Mouse (Mus musculus): ENCODE results near the gene Slc25a25. TPM values are rescaled to one million over a fixed set of nuclear protein-coding genes. Genes with fewer than 3 reads are reported as not detected.

Gene Slc25a25
- polyA plus RNA-seq, 1 experiment from 2014 or later, result 9.7 TPM

- H3K4me1 ChIP-seq (ENCODE audit: control insufficient read depth, low read depth, low read length), result peaks cover 41% of the 10 kb centered on the region
- no peak for ATAC-seq (ENCODE audit: low read depth)
- H3K27me3 ChIP-seq (ENCODE audit: control insufficient read depth, insufficient read depth, low read depth, low read length), result no peaks in the 10 kb centered on the region
- peak overlapping the region; percentile 64; the same call in 1 of the 2 replicates for H3K27ac ChIP-seq (ENCODE audit: low read length)
- peak overlapping the region; percentile 72 for H3K4me2 ChIP-seq (ENCODE audit: low read depth, low read length)
- peak overlapping the region; percentile 61 for H3K9ac ChIP-seq (ENCODE audit: low read depth, low read length)
- peak overlapping the region; percentile 61 for H3K4me3 ChIP-seq (ENCODE audit: low read depth, low read length)
- H3K9me3 ChIP-seq (replicated peaks; ENCODE audit: control insufficient read depth, low read length), result no peaks in the 10 kb centered on the region
- WGBS (ENCODE audit: insufficient replicate concordance), result 83% methylated on average over 16 of the region's 16 CpGs
- H3K36me3 ChIP-seq (ENCODE audit: control insufficient read depth, insufficient read depth), result no peaks in the 10 kb centered on the region
Observed at GRCm38 (mm10) chr2:32452441-32452971, 1.3 kb upstream of the Slc25a25 start.

GRCm38 (mm10) chr2:32451870-32452372 is 676 bp upstream of the Slc25a25 start:
- peak; percentile 93 for ATAC-seq (ENCODE audit: low read depth)
- no peaks in the 10 kb centered on the region for H3K9me3 ChIP-seq (replicated peaks; ENCODE audit: control insufficient read depth, low read length)
- WGBS (ENCODE audit: insufficient replicate concordance), result under 1% methylated on average over 25 of the region's 25 CpGs

GRCm38 (mm10) chr2:32449761-32450754 is 1.2 kb downstream of the Slc25a25 start, which contains the start of gene Naif1:
Naif1 (plus strand) TSS chr2:32450457.
- Histone ChIP-seq H3K9ac (ENCODE audit: low read depth, low read length) (peak within 1 kb of the TSS; percentile 92), H3K36me3 (ENCODE audit: control insufficient read depth, insufficient read depth) (no peaks in the 10 kb centered on the region), H3K9me3 (replicated peaks; ENCODE audit: control insufficient read depth, low read length) (no peaks in the 10 kb centered on the region), H3K4me3 (ENCODE audit: low read depth, low read length) (peak within 1 kb of the TSS; percentile 90), H3K27me3 (ENCODE audit: control insufficient read depth, insufficient read depth, low read depth, low read length) (no peaks in the 10 kb centered on the region), H3K27ac (ENCODE audit: low read length) (peak within 1 kb of the TSS; percentile 88), H3K4me1 (ENCODE audit: control insufficient read depth, low read depth, low read length) (peaks cover 50% of the 10 kb centered on the region), H3K4me2 (ENCODE audit: low read depth, low read length) (peak within 1 kb of the TSS; percentile 96)
- no peak for ATAC-seq (ENCODE audit: low read depth)
- 58% methylated on average over 15 of the region's 15 CpGs for WGBS (ENCODE audit: insufficient replicate concordance)

More at GRCm38 (mm10) chr2:32451870-32452372, 676 bp upstream of the Slc25a25 start:
- no peaks in the 10 kb centered on the region for H3K27me3 ChIP-seq (ENCODE audit: control insufficient read depth, insufficient read depth, low read depth, low read length)
- peak overlapping the region; percentile 97 for H3K27ac ChIP-seq (ENCODE audit: low read length)
- peak overlapping the region; percentile 96 for H3K4me2 ChIP-seq (ENCODE audit: low read depth, low read length)
- peak overlapping the region; percentile 68 for H3K9ac ChIP-seq (ENCODE audit: low read depth, low read length)
- no peaks in the 10 kb centered on the region for H3K36me3 ChIP-seq (ENCODE audit: control insufficient read depth, insufficient read depth)
- H3K4me1 ChIP-seq (ENCODE audit: control insufficient read depth, low read depth, low read length), result peaks cover 46% of the 10 kb centered on the region
- peak overlapping the region; percentile 90 for H3K4me3 ChIP-seq (ENCODE audit: low read depth, low read length)

- WGBS (ENCODE audit: insufficient replicate concordance), result 64% methylated on average over 1 of the region's 1 CpGs
- Histone ChIP-seq H3K9me3 (replicated peaks; ENCODE audit: control insufficient read depth, low read length) (no peaks in the 10 kb centered on the region), H3K4me2 (ENCODE audit: low read depth, low read length) (no peak overlapping the region), H3K4me1 (ENCODE audit: control insufficient read depth, low read depth, low read length) (peaks cover 49% of the 10 kb centered on the region), H3K4me3 (ENCODE audit: low read depth, low read length) (no peak overlapping the region), H3K36me3 (ENCODE audit: control insufficient read depth, insufficient read depth) (no peaks in the 10 kb centered on the region), H3K27ac (ENCODE audit: low read length) (no peak overlapping the region), H3K9ac (ENCODE audit: low read depth, low read length) (no peak overlapping the region), H3K27me3 (ENCODE audit: control insufficient read depth, insufficient read depth, low read depth, low read length) (no peaks in the 10 kb centered on the region)
- ATAC-seq (ENCODE audit: low read depth), result no peak
Observed at GRCm38 (mm10) chr2:32448480-32448879, 2.8 kb downstream of the Slc25a25 start.

DNA sequence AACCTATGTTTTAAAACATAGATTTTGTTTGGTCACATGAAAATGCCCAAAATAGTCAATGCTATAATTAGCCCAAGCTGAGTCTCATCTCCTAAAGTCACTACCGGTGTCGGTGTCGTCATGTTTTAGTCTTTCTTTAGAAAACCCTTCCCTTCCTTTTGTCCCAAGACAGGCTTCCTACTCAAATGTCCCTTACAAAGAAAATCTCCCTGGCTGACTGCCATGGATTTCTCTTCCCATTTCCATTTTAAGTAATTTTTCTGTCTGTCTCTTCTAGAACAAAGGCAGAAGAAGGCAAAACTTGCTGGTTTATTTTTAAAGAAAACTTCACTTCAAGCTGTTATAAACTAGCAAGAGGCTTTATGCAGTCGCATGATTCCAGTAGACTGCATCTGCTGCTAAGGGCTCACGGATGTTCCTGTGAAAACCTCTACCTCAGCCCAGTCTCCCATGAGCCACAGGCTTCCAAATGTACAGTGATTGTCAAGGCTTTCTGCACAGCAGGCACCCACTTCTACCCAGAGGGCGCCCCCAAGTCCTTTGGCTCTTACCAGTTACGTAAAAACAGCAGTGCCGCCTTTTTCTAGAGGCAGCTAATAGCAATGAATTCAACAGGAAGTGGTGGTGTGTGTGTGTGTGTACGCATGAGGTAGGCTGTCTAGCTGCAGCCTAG is 3.8 kb downstream of the Slc25a25 start:
- no peaks in the 10 kb centered on the region for H3K27me3 ChIP-seq (ENCODE audit: control insufficient read depth, insufficient read depth, low read depth, low read length)
- WGBS (ENCODE audit: insufficient replicate concordance), result 30% methylated on average over 9 of the region's 9 CpGs
- H3K9me3 ChIP-seq (replicated peaks; ENCODE audit: control insufficient read depth, low read length), result no peaks in the 10 kb centered on the region
- no peak for ATAC-seq (ENCODE audit: low read depth)
- no peaks in the 10 kb centered on the region for H3K36me3 ChIP-seq (ENCODE audit: control insufficient read depth, insufficient read depth)
- H3K4me2 ChIP-seq (ENCODE audit: low read depth, low read length), result peak overlapping the region; percentile 14
- no peak overlapping the region for H3K9ac ChIP-seq (ENCODE audit: low read depth, low read length)
- H3K4me3 ChIP-seq (ENCODE audit: low read depth, low read length), result no peak overlapping the region
- peak overlapping the region; percentile 61 for H3K27ac ChIP-seq (ENCODE audit: low read length)
- peaks cover 40% of the 10 kb centered on the region for H3K4me1 ChIP-seq (ENCODE audit: control insufficient read depth, low read depth, low read length)

DNA sequence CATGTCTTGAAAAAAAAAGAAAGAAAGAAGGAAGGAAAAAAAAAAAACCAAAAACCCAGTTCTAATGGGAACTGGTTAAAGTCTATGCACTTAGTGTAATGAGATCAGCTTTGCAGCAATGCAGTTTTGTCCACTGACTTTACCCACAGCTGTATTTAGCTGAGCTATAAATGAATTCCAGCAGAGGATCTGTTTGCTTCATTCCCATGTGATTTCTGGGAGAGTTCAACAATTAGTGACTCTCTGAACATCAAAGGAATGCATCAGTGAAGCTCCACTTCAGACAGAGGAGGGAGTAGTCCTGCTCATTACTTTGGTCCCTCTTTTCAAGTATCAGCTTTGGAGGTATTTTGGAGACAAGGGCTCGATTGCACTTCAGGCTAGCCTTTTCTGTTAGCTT is 5.7 kb downstream of the Slc25a25 start:
- no peak overlapping the region for H3K27ac ChIP-seq (ENCODE audit: low read length)
- ATAC-seq (ENCODE audit: low read depth), result no peak
- no peaks in the 10 kb centered on the region for H3K27me3 ChIP-seq (ENCODE audit: control insufficient read depth, insufficient read depth, low read depth, low read length)
- H3K36me3 ChIP-seq (ENCODE audit: control insufficient read depth, insufficient read depth), result no peaks in the 10 kb centered on the region
- H3K9me3 ChIP-seq (replicated peaks; ENCODE audit: control insufficient read depth, low read length), result no peaks in the 10 kb centered on the region
- H3K4me2 ChIP-seq (ENCODE audit: low read depth, low read length), result no peak overlapping the region
- no peak overlapping the region for H3K4me3 ChIP-seq (ENCODE audit: low read depth, low read length)
- peaks cover 37% of the 10 kb centered on the region for H3K4me1 ChIP-seq (ENCODE audit: control insufficient read depth, low read depth, low read length)
- 59% methylated on average over 1 of the region's 1 CpGs for WGBS (ENCODE audit: insufficient replicate concordance)
- H3K9ac ChIP-seq (ENCODE audit: low read depth, low read length), result no peak overlapping the region

- 70% methylated on average over 2 of the region's 2 CpGs for WGBS (ENCODE audit: insufficient replicate concordance)
- no peaks in the 10 kb centered on the region for H3K27me3 ChIP-seq (ENCODE audit: control insufficient read depth, insufficient read depth, low read depth, low read length)
- H3K9ac ChIP-seq (ENCODE audit: low read depth, low read length), result no peak overlapping the region
- H3K4me3 ChIP-seq (ENCODE audit: low read depth, low read length), result no peak overlapping the region
- no peak overlapping the region for H3K27ac ChIP-seq (ENCODE audit: low read length)
- peaks cover 21% of the 10 kb centered on the region for H3K4me1 ChIP-seq (ENCODE audit: control insufficient read depth, low read depth, low read length)
- H3K4me2 ChIP-seq (ENCODE audit: low read depth, low read length), result no peak overlapping the region
- H3K9me3 ChIP-seq (replicated peaks; ENCODE audit: control insufficient read depth, low read length), result no peaks in the 10 kb centered on the region
- H3K36me3 ChIP-seq (ENCODE audit: control insufficient read depth, insufficient read depth), result no peaks in the 10 kb centered on the region
- ATAC-seq (ENCODE audit: low read depth), result no peak
Observed at GRCm38 (mm10) chr2:32441550-32441949, 9.7 kb downstream of the Slc25a25 start.

DNA sequence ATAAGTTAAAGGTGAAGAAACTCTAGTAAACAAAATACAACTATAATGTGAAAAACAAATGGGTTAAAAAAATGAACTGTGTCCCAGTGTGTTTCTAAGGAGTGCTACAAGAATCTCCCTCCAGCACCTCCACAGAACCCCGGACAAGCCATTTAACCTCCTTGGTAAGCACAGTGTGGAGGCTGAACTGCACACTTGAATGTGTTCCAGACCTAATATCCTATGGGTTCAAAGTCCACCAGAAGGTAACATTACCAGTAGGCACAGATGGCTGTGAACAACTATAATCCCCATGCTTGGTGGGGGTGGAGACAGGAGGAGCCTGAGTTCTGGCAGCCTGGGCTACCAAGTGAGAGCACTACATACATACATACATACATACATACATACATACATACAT is 10.6 kb downstream of the Slc25a25 start:
- peaks cover 21% of the 10 kb centered on the region for H3K4me1 ChIP-seq (ENCODE audit: control insufficient read depth, low read depth, low read length)
- peak; percentile 59; the same call in 1 of the 2 replicates for ATAC-seq (ENCODE audit: low read depth)
- no peak overlapping the region for H3K4me2 ChIP-seq (ENCODE audit: low read depth, low read length)

More for the DNA sequence above, 10.6 kb downstream of the Slc25a25 start:
- Histone ChIP-seq H3K36me3 (ENCODE audit: control insufficient read depth, insufficient read depth) (no peaks in the 10 kb centered on the region), H3K27me3 (ENCODE audit: control insufficient read depth, insufficient read depth, low read depth, low read length) (no peaks in the 10 kb centered on the region), H3K27ac (ENCODE audit: low read length) (no peak overlapping the region), H3K4me3 (ENCODE audit: low read depth, low read length) (no peak overlapping the region), H3K9ac (ENCODE audit: low read depth, low read length) (no peak overlapping the region), H3K9me3 (replicated peaks; ENCODE audit: control insufficient read depth, low read length) (no peaks in the 10 kb centered on the region)
- WGBS (ENCODE audit: insufficient replicate concordance), result 75% methylated on average over 1 of the region's 1 CpGs

Data from liver, embryonic 16.5 days (tissue).